Mouse (Mus musculus) ovary, postnatal 10 days (tissue): ENCODE measurements at regions not wholly inside any gene's neighbourhood (a gene's known extent, or its start where the extent isn't known, plus 50 kb on each side); places are given as distances from the start of the nearest gene placed in this dataset.

Source experiments
- DNase-seq: peaks from one replicate; pipeline ENCODE4 v3.0.0; 2022; ENCODE audit warnings: low spot score

GRCm38 (mm10) chr4:127517539-127517938 lies 159.6 kb upstream of the Gjb5 start:
- DNase-seq = no peak

- DNase-seq = no peak
Measured at GRCm38 (mm10) chr4:127509936-127510335, 152.0 kb upstream of the Gjb5 start.

- no peak for DNase-seq
Measured at GRCm38 (mm10) chr4:127502621-127503020, 144.6 kb upstream of the Gjb5 start.

- DNase-seq = no peak
Measured at GRCm38 (mm10) chr4:127501881-127502280, 143.9 kb upstream of the Gjb5 start.

GRCm38 (mm10) chr4:127487016-127487780 lies 129.2 kb upstream of the Gjb5 start:
- no peak for DNase-seq

- DNase-seq = no peak
Measured at GRCm38 (mm10) chr4:127485238-127485637, 127.3 kb upstream of the Gjb5 start.

DNA sequence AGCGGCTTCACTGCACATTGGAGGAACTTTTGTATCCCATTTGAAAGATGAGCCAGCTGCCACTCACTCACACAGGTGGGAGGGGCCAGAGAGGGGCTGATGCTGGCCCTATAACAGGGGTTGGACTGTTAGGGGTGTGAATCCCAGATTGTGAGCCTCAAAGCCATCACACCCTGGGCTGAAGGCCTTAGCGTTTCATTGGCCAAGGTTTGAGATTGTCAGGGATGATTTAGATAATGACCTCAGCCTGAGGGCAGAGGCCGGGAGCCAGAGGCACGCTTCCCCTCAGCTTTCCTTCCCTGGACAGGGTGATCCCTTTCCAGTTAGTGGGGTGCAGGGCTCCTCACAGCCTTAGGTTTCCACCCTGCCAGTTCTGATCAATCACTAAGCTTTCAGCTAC lies 124.5 kb upstream of the Gjb5 start:
- DNase-seq = no peak

GRCm38 (mm10) chr4:127480339-127480738 lies 122.4 kb upstream of the Gjb5 start:
- no peak for DNase-seq

DNA sequence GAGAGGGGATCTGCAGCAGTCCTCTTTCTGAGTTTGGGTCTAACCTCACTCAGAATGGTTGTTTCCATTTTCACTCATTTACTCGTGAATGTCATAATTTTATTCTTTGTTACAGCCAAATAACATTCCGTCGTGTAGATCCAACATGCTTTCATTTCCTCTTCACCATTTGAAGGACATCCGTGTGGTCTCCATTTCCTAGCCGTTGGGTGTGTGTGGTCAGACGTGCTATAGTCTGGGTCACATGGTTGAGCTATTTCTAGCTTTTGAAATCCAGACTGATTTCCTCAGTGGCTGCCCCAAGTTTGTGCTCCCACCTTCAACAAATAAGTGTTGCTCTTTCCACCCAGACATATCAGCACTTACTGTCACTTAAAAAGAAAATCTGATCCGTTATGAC lies 111.9 kb upstream of the Gjb5 start:
- no peak for DNase-seq

GRCm38 (mm10) chr4:127454511-127455119 lies 96.6 kb upstream of the Gjb5 start:
- no peak for DNase-seq

- DNase-seq = no peak
Measured at GRCm38 (mm10) chr4:127452081-127452480, 94.1 kb upstream of the Gjb5 start.

- no peak for DNase-seq
Measured at GRCm38 (mm10) chr4:127445300-127445699, 87.3 kb upstream of the Gjb5 start.

GRCm38 (mm10) chr4:127444056-127444455 lies 86.1 kb upstream of the Gjb5 start:
- no peak for DNase-seq

GRCm38 (mm10) chr4:127442001-127442400 lies 84.0 kb upstream of the Gjb5 start:
- DNase-seq = no peak

DNA sequence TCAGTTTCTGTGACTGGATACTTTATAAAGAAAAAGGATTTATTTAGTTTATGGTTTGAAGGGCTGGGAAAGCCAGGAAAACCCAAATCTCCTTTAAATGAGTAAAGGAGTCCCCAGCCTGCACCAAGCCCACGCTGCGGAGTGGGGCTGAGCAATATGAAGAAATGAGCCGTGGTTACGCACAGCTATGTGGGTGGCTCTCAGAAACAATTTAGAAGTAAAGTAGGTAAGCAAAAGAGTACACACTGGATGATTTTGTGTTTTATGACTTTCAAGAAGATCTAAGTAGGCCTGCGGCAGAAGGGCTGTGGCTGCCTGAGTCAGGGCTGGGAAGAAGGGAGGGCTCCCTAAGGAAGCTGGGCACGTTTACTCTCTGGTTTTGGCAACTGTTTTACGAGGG lies 82.6 kb upstream of the Gjb5 start:
- DNase-seq = no peak

DNA sequence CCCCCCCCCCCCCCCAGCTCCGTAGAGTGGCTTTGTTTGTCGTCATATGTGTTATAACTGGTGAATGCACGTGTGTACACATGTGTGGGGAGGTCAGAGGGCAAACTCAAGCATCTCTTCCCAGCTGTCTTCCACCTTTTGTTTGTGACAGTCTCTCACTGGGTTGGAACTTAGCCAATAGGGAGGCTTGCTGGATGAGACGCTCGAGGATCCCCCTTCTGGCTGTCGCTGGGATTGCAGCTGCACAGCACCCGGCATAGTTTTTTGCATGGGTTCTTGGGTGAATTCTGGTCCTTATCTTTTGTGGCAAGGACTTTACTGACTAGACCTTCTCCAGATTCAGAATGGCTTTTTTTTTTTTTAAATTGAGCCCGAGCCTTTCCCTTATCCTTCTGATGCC lies 77.1 kb upstream of the Gjb5 start:
- no peak for DNase-seq

DNA sequence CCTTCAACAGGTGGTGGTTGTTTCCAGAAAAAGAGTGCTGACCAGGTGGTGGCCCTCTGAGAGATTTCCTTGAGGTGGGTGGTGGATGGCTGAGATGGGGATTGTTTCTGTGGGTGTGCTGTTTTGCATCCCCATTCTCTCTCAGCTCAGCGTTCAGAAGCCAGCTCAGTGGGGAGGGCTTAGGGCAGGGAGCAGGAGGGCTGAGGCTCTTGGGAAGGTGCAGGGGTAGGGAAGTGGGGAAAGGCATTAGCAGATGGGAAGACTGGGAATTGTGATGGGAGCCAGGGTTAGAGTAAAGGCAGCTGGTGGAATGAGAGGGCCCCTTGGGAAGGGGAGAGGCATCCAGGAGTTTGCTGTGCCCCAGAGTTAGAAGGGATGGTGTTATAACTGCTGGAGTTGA lies 72.3 kb upstream of the Gjb5 start:
- no peak for DNase-seq

GRCm38 (mm10) chr4:127429748-127430147 lies 71.8 kb upstream of the Gjb5 start:
- no peak for DNase-seq

DNA sequence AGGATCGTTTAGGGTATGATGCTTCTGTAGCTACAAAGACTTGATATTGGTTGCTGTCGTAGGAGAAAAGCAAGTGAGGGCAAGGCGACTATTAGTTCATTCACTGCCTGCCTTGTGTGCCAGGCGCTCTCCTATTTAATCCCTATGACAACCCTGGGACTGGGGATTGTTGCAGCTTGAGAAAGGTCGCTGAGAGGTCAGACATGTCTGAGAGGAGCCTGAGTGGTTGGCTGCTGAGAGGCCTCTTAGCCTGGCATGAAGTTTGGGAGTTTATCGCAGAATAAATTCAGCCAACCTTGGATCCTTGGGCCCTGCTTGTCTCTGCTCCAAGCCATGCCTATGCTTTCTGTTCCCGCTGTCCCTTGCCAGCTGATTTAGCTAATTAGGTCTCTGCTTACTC lies 65.9 kb upstream of the Gjb5 start:
- no peak for DNase-seq

GRCm38 (mm10) chr4:127421927-127422450 lies 64.0 kb upstream of the Gjb5 start:
- no peak for DNase-seq

DNA sequence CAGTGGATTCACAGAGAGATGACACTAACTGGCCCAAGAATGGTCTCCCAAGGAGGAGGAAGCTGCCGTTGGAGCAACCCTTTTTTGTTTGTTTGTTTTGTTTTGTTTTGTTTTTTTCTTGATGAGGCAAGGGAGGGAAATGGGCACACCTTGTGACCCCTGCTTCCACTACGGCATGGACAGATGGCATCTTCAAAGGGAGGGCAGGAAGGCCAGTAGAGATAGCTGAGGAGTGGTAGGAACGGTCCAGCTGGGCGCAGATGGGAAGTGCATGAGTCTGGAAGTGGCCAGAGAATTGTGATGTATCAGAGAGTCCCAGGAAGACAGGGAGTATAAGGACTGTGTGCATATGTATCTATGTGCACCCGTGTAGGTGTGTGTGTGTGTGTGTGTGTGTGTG lies 63.1 kb upstream of the Gjb5 start:
- DNase-seq = no peak

- peak; percentile 10 for DNase-seq
Measured at GRCm38 (mm10) chr4:127419786-127420120, 61.8 kb upstream of the Gjb5 start.

DNA sequence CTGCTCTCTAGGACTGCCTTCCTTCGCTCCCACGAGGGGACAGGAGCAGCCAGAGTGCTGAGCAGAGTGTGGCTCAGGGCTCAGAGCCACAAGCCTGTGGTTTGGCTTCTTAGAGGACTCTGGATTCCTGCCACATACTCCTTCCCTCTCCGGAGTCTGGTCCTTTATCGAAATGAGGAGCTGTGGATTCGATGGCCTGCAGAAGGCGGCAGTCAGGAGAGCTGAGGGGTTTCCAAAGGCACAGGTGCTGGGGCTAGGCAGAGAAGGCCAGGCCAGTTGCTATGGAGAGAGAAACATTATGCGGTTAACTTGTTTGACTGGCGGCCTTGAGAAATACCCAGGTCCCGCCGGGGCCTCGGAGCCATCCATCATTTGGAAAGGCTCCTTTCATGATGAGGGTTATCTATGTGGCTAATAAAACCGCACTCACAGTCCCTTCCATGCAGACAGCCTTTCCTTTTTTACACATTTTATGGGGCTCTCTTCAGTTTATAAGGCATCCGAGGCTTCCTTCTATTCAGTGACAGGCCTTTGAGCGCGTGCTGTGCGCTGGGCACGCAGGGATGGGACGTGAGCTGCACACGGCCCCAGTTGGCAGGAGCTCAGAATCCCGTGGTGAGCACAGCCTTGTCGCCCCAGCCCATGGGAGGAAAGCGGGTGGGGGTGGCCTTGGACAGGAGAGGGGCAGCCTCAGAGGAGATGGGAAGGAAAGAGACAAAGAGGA lies 61.2 kb upstream of the Gjb5 start:
- no peak for DNase-seq
